Mouse (Mus musculus) heart, postnatal 0 days (tissue): Measurements from ENCODE around the gene Rfx8.

ENCODE experiments used
- CTCF ChIP-seq: IDR thresholded peaks from 2 replicates; pipeline ENCODE4 v1.5.1; 2016; ENCODE audit warnings: antibody characterized with exemption, control low read depth, low read depth
- EP300 ChIP-seq: IDR thresholded peaks from 2 replicates; pipeline ENCODE4 v1.6.1; 2016; ENCODE audit warnings: antibody characterized with exemption, low read depth

GRCm38 (mm10) chr1:39695198-39695597, 25.6 kb downstream of the Rfx8 start:
- no peak for TF ChIP-seq EP300
- no peak for TF ChIP-seq CTCF
